Mouse (Mus musculus) CH12.LX (cell line): ENCODE measurements around the gene Mpo. TPM values are rescaled to one million over a fixed set of nuclear protein-coding genes. Genes with fewer than 3 reads are reported as not detected.

Experiments used
- DNase-seq: peaks from one replicate; pipeline ENCODE4 v3.0.0-alpha.2; 2013; ENCODE audit errors: extremely low read depth
- H3K27ac ChIP-seq: 2 replicates; pipeline ENCODE4 v1.5.1; 2012; ENCODE audit warnings: low read depth, mild to moderate bottlenecking, control low read depth, moderate library complexity; ENCODE audit not compliant: insufficient read depth
- H3K27me3 ChIP-seq: replicated peaks from 2 replicates; pipeline ENCODE3; 2012; ENCODE audit warnings: inconsistent platforms
- H3K36me3 ChIP-seq, 2 experiments: replicated peaks in 1 of 2; 2 replicates each; pipeline versions ENCODE3 to v1.6.1; 2012; ENCODE audit warnings: inconsistent platforms in 1 of 2, low read length in 1 of 2, mild to moderate bottlenecking in 1 of 2, mixed read lengths in 1 of 2, moderate library complexity in 1 of 2; ENCODE audit not compliant: control insufficient read depth in 1 of 2, insufficient read depth in 1 of 2
- H3K4me1 ChIP-seq, 2 experiments: 2 replicates each; pipeline ENCODE4 v1.6.1; 2012; ENCODE audit warnings: inconsistent platforms in 1 of 2, moderate library complexity in 1 of 2; ENCODE audit not compliant: insufficient read depth in 2 of 2, control insufficient read depth in 1 of 2
- H3K4me2 ChIP-seq: 2 replicates; pipeline ENCODE4 v1.6.1; 2012; ENCODE audit warnings: low read depth, mild to moderate bottlenecking, control low read depth; ENCODE audit not compliant: poor library complexity, insufficient read depth, severe bottlenecking
- H3K4me3 ChIP-seq, 3 experiments: fragments of 150-350 bp in 1 of 3; sonication (generic) in 1 of 3; replicated peaks in 1 of 3; 2 replicates each; pipeline versions ENCODE3 to v1.5.1; 2011 to 2012; ENCODE audit warnings: low read depth in 2 of 3, low read length in 2 of 3, mild to moderate bottlenecking in 2 of 3, moderate library complexity in 2 of 3, control low read depth in 1 of 3, improper control_type of control experiment in 1 of 3, inconsistent platforms in 1 of 3, mixed read lengths in 1 of 3; ENCODE audit not compliant: poor library complexity in 1 of 3
- H3K79me2 ChIP-seq: replicated peaks from 2 replicates; pipeline ENCODE4 v1.6.1; 2012; ENCODE audit warnings: mild to moderate bottlenecking, moderate library complexity; ENCODE audit not compliant: control insufficient read depth, poor library complexity, insufficient read depth, severe bottlenecking; ENCODE audit errors: extremely low read depth
- H3K9ac ChIP-seq: 2 replicates; pipeline ENCODE4 v1.6.1; 2012; ENCODE audit warnings: low read depth, mild to moderate bottlenecking, control low read depth, moderate library complexity; ENCODE audit not compliant: insufficient read depth
- H3K9me3 ChIP-seq: replicated peaks from 2 replicates; pipeline ENCODE3; 2012; ENCODE audit warnings: low read length, inconsistent platforms, mixed read lengths
- BHLHE40 ChIP-seq: IDR thresholded peaks from 2 replicates; pipeline ENCODE4 v1.6.1; 2011; ENCODE audit warnings: mild to moderate bottlenecking, low read depth, low read length, improper control_type of control experiment
- CHD1 ChIP-seq: IDR thresholded peaks from 2 replicates; pipeline ENCODE4 v1.6.1; 2012; ENCODE audit warnings: low read depth, low read length, improper control_type of control experiment, inconsistent platforms
- E2F4 ChIP-seq: IDR thresholded peaks from 2 replicates; pipeline ENCODE4 v1.6.1; 2011; ENCODE audit warnings: low read depth, low read length, improper control_type of control experiment; ENCODE audit not compliant: insufficient replicate concordance
- EP300 ChIP-seq: IDR thresholded peaks from 2 replicates; pipeline ENCODE4 v1.6.1; 2011; ENCODE audit warnings: low read length, improper control_type of control experiment
- GABPA ChIP-seq: IDR thresholded peaks from 2 replicates; pipeline ENCODE4 v1.6.1; 2012; ENCODE audit warnings: low read depth, low read length, improper control_type of control experiment, inconsistent platforms; ENCODE audit not compliant: insufficient replicate concordance
- HCFC1 ChIP-seq: IDR thresholded peaks from 2 replicates; pipeline ENCODE4 v1.6.1; 2012; ENCODE audit warnings: low read depth, mild to moderate bottlenecking, inconsistent platforms, low read length, improper control_type of control experiment
- IRF4 ChIP-seq: IDR thresholded peaks from 2 replicates; pipeline ENCODE4 v1.6.1; 2014; ENCODE audit warnings: low read depth, mild to moderate bottlenecking, inconsistent platforms, low read length, improper control_type of control experiment
- JUN ChIP-seq: IDR thresholded peaks from 2 replicates; pipeline ENCODE4 v1.6.1; 2011; ENCODE audit warnings: low read depth, mild to moderate bottlenecking, low read length, improper control_type of control experiment, moderate library complexity; ENCODE audit not compliant: insufficient read depth
- JUND ChIP-seq: conservative IDR thresholded peaks from 2 replicates; pipeline ENCODE4 v1.6.1; 2011; ENCODE audit warnings: low read depth, low read length, improper control_type of control experiment
- KAT2A ChIP-seq: IDR thresholded peaks from 2 replicates; pipeline ENCODE4 v1.6.1; 2012; ENCODE audit warnings: low read length, improper control_type of control experiment, inconsistent platforms; ENCODE audit not compliant: insufficient replicate concordance
- MAX ChIP-seq: IDR thresholded peaks from 2 replicates; pipeline ENCODE4 v1.6.1; 2011; ENCODE audit warnings: low read length, improper control_type of control experiment
- MXI1 ChIP-seq: IDR thresholded peaks from 2 replicates; pipeline ENCODE4 v1.6.1; 2011; ENCODE audit warnings: mild to moderate bottlenecking, low read depth, low read length, improper control_type of control experiment
- MYC ChIP-seq: IDR thresholded peaks from 2 replicates; pipeline ENCODE4 v1.6.1; 2011; ENCODE audit warnings: low read depth, mild to moderate bottlenecking, improper control_type of control experiment, low read length
- PAX5 ChIP-seq: IDR thresholded peaks from 2 replicates; pipeline ENCODE4 v1.6.1; 2012; ENCODE audit warnings: low read length, inconsistent platforms, mixed read lengths
- POLR2AphosphoS2 ChIP-seq: IDR thresholded peaks from 2 replicates; pipeline ENCODE4 v1.6.1; 2011; ENCODE audit warnings: low read depth, low read length, improper control_type of control experiment
- RCOR1 ChIP-seq: conservative IDR thresholded peaks from 2 replicates; pipeline ENCODE4 v1.6.1; 2012; ENCODE audit warnings: low read depth, mild to moderate bottlenecking, inconsistent platforms, low read length, improper control_type of control experiment
- SIN3A ChIP-seq: IDR thresholded peaks from 2 replicates; pipeline ENCODE4 v1.6.1; 2012; ENCODE audit warnings: low read length, improper control_type of control experiment, inconsistent platforms
- TBP ChIP-seq: conservative IDR thresholded peaks from 2 replicates; pipeline ENCODE4 v1.6.1; 2011; ENCODE audit warnings: low read depth, low read length, improper control_type of control experiment
- TCF12 ChIP-seq: IDR thresholded peaks from 2 replicates; pipeline ENCODE4 v1.6.1; 2014; ENCODE audit warnings: low read depth, mild to moderate bottlenecking, inconsistent platforms, low read length, improper control_type of control experiment
- UBTF ChIP-seq: IDR thresholded peaks from 2 replicates; pipeline ENCODE4 v1.6.1; 2012; ENCODE audit warnings: low read depth, mild to moderate bottlenecking, inconsistent platforms, low read length, improper control_type of control experiment, moderate library complexity
- USF1 ChIP-seq: IDR thresholded peaks from 2 replicates; pipeline ENCODE4 v1.6.1; 2014; ENCODE audit warnings: low read depth, mild to moderate bottlenecking, inconsistent platforms, low read length, improper control_type of control experiment
- ZMIZ1 ChIP-seq: IDR thresholded peaks from 2 replicates; pipeline ENCODE4 v1.6.1; 2012; ENCODE audit warnings: low read depth, mild to moderate bottlenecking, inconsistent platforms, low read length, improper control_type of control experiment
- dilution Hi-C: fragments of 300-500 bp; cut with MboI; formaldehyde crosslinking; loops from 2 replicates; pipeline ENCODE4 v1.14.3; 2020; ENCODE audit warnings: low sequenced_read_pairs; ENCODE audit not compliant: extremely low pct_unique_long_range_greater_than_20kb, extremely low pct_ligation_motif_present
- in situ Hi-C: fragments of 300-500 bp; cut with MboI; formaldehyde crosslinking; loops from 3 replicates; pipeline ENCODE4 v1.14.3; 2019; ENCODE audit warnings: low sequenced_read_pairs, low pct_ligation_motif_present, low pct_unique_long_range_greater_than_20kb, mixed read lengths
- polyA plus RNA-seq: library from polyadenylated mRNA; unstranded; fragments of >175 nt; gene quantifications from 2 replicates; pipeline ENCODE4 v1.2.1, GENCODE M21; 2012; ENCODE audit warnings: low read depth; ENCODE audit not compliant: insufficient read length
- total RNA-seq, 2 experiments: library from RNA; depleted of rRNA; stranded (reverse); fragments of 300-350 nt in 1 of 2; fragments of >200 nt in 1 of 2; gene quantifications; 2 replicates each; pipeline ENCODE4 v1.2.3; 2012 to 2014

The Mpo gene
- total and polyA plus RNA-seq, 3 experiments: not detected

GRCm38 (mm10) chr11:87778100-87778765, 15.1 kb upstream of the Mpo start:
- no peak for DNase-seq
- Histone ChIP-seq H3K36me3 (peaks cover 89 to 98% of the 10 kb centered on the region in 2 experiments), H3K4me1 (no peaks in the 10 kb centered on the region), H3K9ac (no peak overlapping the region), H3K27me3 (no peaks in the 10 kb centered on the region), H3K4me3 (no peak overlapping the region), H3K27ac (no peak overlapping the region), H3K4me2 (no peak overlapping the region), H3K79me2 (no peaks in the 10 kb centered on the region), H3K9me3 (no peaks in the 10 kb centered on the region)
- dilution Hi-C loops (no loop called here), in situ Hi-C loops (no loop called here)
- TF ChIP-seq UBTF (no peak), HCFC1 (no peak), E2F4 (no peak), EP300 (no peak), PAX5 (no peak), SIN3A (no peak)

- H3K36me3 ChIP-seq: peaks cover 89 to 98% of the 10 kb centered on the region in 2 experiments
- H3K4me1 ChIP-seq: no peaks in the 10 kb centered on the region
- H3K9me3 ChIP-seq: no peaks in the 10 kb centered on the region
- DNase-seq: no peak
- no peak overlapping the region for H3K27ac ChIP-seq
- H3K4me3 ChIP-seq: no peak overlapping the region
- dilution Hi-C loops: no loop called here
- in situ Hi-C loops: no loop called here
- TF ChIP-seq CHD1 (no peak), HCFC1 (no peak), JUND (no peak), PAX5 (no peak), ZMIZ1 (no peak), MYC (no peak)
- no peak overlapping the region for H3K9ac ChIP-seq
- H3K79me2 ChIP-seq: no peaks in the 10 kb centered on the region
- no peaks in the 10 kb centered on the region for H3K27me3 ChIP-seq
- no peak overlapping the region for H3K4me2 ChIP-seq
Measured at GRCm38 (mm10) chr11:87778915-87779314, 14.5 kb upstream of the Mpo start.

GRCm38 (mm10) chr11:87779392-87779791, 14.0 kb upstream of the Mpo start:
- H3K4me3 ChIP-seq: no peak overlapping the region

More at GRCm38 (mm10) chr11:87779392-87779791, 14.0 kb upstream of the Mpo start:
- dilution Hi-C loops: no loop called here
- Histone ChIP-seq H3K4me2 (no peak overlapping the region), H3K79me2 (no peaks in the 10 kb centered on the region), H3K9ac (no peak overlapping the region), H3K4me1 (no peaks in the 10 kb centered on the region), H3K27me3 (no peaks in the 10 kb centered on the region), H3K27ac (no peak overlapping the region), H3K9me3 (no peaks in the 10 kb centered on the region), H3K36me3 (peaks cover 93 to 99% of the 10 kb centered on the region in 2 experiments)
- in situ Hi-C loops: no loop called here
- no peak for TF ChIP-seq KAT2A
- no peak for TF ChIP-seq IRF4
- TF ChIP-seq JUN: no peak
- TF ChIP-seq POLR2AphosphoS2: no peak
- no peak for TF ChIP-seq TBP
- TF ChIP-seq GABPA: no peak
- TF ChIP-seq ZMIZ1: no peak
- no peak for TF ChIP-seq RCOR1
- no peak for TF ChIP-seq BHLHE40
- no peak for TF ChIP-seq MXI1
- no peak for TF ChIP-seq USF1
- TF ChIP-seq TCF12: no peak
- no peak for TF ChIP-seq MAX
- no peak for DNase-seq
